Mouse (Mus musculus): ENCODE data around the gene Scamp3.

GRCm38 (mm10) chr3:89214681-89215411, 37.6 kb downstream of the Scamp3 start, which contains the start of gene Thbs3:
- TF ChIP-seq CTCF (IDR thresholded peaks at IDR 0.05 in 2 of 3, conservative IDR thresholded peaks at IDR 0.05 in 1 of 3; ENCODE audit: control insufficient read depth in 1 of 3, insufficient read depth in 1 of 3, low read depth in 2 of 3, low read length in 3 of 3, poor library complexity in 1 of 3, severe bottlenecking in 1 of 3), result no peak
- no peak for TF ChIP-seq E2F4 (IDR thresholded peaks at IDR 0.05; ENCODE audit: borderline replicate concordance, low read depth, low read length)
- TF ChIP-seq ZC3H11A (IDR thresholded peaks at IDR 0.05; ENCODE audit: low read depth, low read length), result no peak
